Mouse (Mus musculus): ENCODE results near the gene Tcaim. TPM values are rescaled to one million over a fixed set of nuclear protein-coding genes. Genes with fewer than 3 reads are reported as not detected.
A peak's percentile ranks its signal among the peaks of the same experiment; 100 is the strongest.

Tcaim gene
- polyA plus RNA-seq, 1 experiment, result 12.8 TPM

DNA sequence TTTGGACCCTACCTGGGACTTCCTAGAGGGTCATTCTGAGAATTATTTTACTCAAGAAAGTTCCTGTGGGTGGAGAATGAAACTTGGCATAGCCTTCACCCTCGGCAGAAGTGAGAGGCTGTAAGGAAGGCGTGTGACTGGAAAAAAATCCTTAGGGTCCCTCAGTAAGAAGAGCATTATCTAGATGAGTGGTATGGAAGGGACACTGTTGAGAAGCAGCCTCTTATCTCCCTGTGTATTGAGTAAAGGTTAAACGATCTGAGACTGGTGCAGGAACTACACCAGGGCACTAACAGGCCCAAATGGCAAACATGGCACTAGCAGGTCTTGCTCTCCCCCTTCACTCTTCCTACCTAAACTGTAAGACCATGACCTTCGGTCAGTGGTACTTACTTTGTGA lies 60.9 kb downstream of the Tcaim start:
- Histone ChIP-seq H3K4me1 (ENCODE audit: control insufficient read depth, insufficient read depth, low read length) (peaks cover 5% of the 10 kb centered on the region; the same call in 1 of the 2 replicates), H3K4me3 (ENCODE audit: insufficient read depth, low read length) (peak overlapping the region; percentile 52), H3K27ac (ENCODE audit: insufficient read depth, low read length) (no peak overlapping the region)
- TF ChIP-seq POLR2A (IDR thresholded peaks at IDR 0.05; ENCODE audit: extremely low read depth, insufficient read depth, low read length) (no peak), CTCF (IDR thresholded peaks at IDR 0.05; ENCODE audit: extremely low read depth, insufficient read depth, low read length) (no peak)

DNA sequence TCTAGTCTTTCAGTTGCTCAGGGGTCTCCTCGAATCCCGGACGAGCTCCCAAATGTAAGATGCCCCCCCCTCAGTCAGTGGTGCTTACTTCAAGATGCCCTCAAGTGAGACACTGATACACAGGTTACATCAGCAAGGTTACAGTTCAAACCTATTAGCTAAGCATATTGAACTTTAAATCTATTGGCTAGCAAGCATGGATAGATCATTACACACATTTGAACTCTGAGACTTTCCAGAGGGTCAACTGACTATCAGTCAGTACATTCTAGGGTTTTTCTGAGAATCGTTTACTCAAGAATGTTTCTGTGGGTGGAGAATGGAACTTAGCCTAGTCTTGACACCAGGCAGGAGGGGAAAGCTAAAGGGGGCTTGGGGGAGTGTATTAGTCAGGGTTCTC lies 67.3 kb downstream of the Tcaim start:
- Histone ChIP-seq H3K4me1 (ENCODE audit: control insufficient read depth, insufficient read depth, low read length) (no peaks in the 10 kb centered on the region), H3K4me3 (ENCODE audit: insufficient read depth, low read length) (no peak overlapping the region), H3K27ac (ENCODE audit: insufficient read depth, low read length) (no peak overlapping the region)
- TF ChIP-seq POLR2A (IDR thresholded peaks at IDR 0.05; ENCODE audit: extremely low read depth, insufficient read depth, low read length) (no peak), CTCF (IDR thresholded peaks at IDR 0.05; ENCODE audit: extremely low read depth, insufficient read depth, low read length) (no peak)

DNA sequence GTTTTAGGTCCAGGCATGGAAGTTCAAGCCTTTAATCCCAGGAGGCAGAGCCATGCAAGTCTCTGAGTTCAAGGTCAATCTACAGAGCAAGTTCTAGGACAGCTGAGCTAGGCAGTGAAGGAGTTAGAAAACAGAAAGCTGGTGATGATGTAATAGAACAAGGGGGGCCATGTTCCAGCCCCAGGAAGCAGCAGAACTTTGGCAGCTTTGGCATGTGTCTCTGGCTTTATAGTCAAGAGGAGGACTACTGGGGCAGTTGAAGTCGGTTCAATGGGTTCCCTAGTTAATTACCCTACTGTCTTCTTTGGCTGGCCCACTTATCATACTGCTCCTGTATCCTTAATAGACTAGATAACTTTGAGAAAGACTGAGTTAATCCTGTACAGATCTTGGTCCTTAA lies 69.3 kb downstream of the Tcaim start:
- H3K4me3 ChIP-seq (ENCODE audit: insufficient read depth, low read length), result no peak overlapping the region
- H3K27ac ChIP-seq (ENCODE audit: insufficient read depth, low read length), result no peak overlapping the region
- H3K4me1 ChIP-seq (ENCODE audit: control insufficient read depth, insufficient read depth, low read length), result no peaks in the 10 kb centered on the region
- TF ChIP-seq POLR2A (IDR thresholded peaks at IDR 0.05; ENCODE audit: extremely low read depth, insufficient read depth, low read length) (no peak), CTCF (IDR thresholded peaks at IDR 0.05; ENCODE audit: extremely low read depth, insufficient read depth, low read length) (no peak)

DNA sequence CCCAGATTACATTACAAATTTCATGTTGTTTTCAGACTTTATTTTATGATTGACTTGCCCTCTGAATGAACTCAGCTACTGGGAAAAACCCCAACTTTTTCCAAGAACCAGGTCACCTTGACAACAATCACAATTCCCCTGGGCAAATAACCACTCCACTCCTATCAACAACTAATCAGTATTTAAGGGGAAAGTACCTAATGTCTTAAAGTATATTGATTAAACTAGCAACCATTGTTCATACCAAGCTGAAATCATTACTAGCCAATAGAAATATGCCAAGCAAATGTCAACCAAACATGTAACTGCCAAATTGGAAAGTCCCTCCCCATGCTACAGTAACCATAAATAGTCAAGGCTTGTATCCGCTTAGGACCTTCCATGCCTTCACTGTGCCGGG lies 69.8 kb downstream of the Tcaim start:
- no peaks in the 10 kb centered on the region for H3K4me1 ChIP-seq (ENCODE audit: control insufficient read depth, insufficient read depth, low read length)
- H3K27ac ChIP-seq (ENCODE audit: insufficient read depth, low read length), result no peak overlapping the region
- TF ChIP-seq CTCF (IDR thresholded peaks at IDR 0.05; ENCODE audit: extremely low read depth, insufficient read depth, low read length) (no peak), POLR2A (IDR thresholded peaks at IDR 0.05; ENCODE audit: extremely low read depth, insufficient read depth, low read length) (no peak)

DNA sequence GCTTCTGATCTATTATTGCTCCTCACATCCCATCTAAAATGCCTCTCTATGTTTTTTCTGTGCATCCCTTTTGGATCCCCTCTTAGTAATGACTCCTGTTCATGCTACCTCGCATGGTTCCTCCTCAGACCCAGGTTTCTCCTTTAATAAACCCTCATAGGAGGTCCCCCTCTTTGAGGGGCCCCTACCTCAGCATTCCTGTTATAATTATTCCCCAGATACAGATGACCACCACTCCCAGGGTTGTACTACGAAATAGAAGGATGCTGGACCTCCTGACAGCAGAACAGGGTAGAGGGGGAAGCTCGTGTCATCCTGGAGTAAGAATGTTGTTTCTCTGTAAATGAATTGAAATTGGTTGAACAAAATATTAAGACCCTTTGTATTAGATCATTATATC lies 80.0 kb downstream of the Tcaim start, which contains the start of gene Zkscan7:
Gene Zkscan7, plus strand, starts transcription at position 301 of the 400 bp plus-strand sequence.
- Histone ChIP-seq H3K4me1 (ENCODE audit: control insufficient read depth, insufficient read depth, low read length) (peaks cover 3% of the 10 kb centered on the region; the same call in 1 of the 2 replicates), H3K4me3 (ENCODE audit: insufficient read depth, low read length) (peak within 1 kb of the TSS; percentile 66; the same call in 1 of the 2 replicates), H3K27ac (ENCODE audit: insufficient read depth, low read length) (no peak within 1 kb of the TSS)
- no peak for TF ChIP-seq CTCF (IDR thresholded peaks at IDR 0.05; ENCODE audit: extremely low read depth, insufficient read depth, low read length)
- no peak for TF ChIP-seq POLR2A (IDR thresholded peaks at IDR 0.05; ENCODE audit: extremely low read depth, insufficient read depth, low read length)

More for the DNA sequence above, 69.8 kb downstream of the Tcaim start:
- no peak overlapping the region for H3K4me3 ChIP-seq (ENCODE audit: insufficient read depth, low read length)

Other genes starting within 250 kb of the Tcaim start
- not detected in 2 replicates for gene Topaz1, start 58.2 kb upstream of the Tcaim start, polyA plus RNA-seq (2012; rRNA removed)
- not detected in 2 replicates for gene Gm35549, start 38.5 kb downstream of the Tcaim start, polyA plus RNA-seq (2012; rRNA removed)
- gene Zfp445, start 60.5 kb downstream of the Tcaim start, polyA plus RNA-seq (2012; rRNA removed), result 140 and 156 TPM in 2 replicates
- gene Zkscan7, start 80.1 kb downstream of the Tcaim start, polyA plus RNA-seq (2012; rRNA removed), result 3.0 and 3.3 TPM in 2 replicates
- 4.7 TPM in 2 replicates for gene Zfp105, start 117.5 kb downstream of the Tcaim start, polyA plus RNA-seq (2012; rRNA removed)
- gene 1110059G10Rik, start 145.5 kb downstream of the Tcaim start, polyA plus RNA-seq (2012; rRNA removed), result 18.9 and 20.0 TPM in 2 replicates
- 0.79 and 0.92 TPM in 2 replicates for gene Kif15, start 145.5 kb downstream of the Tcaim start, polyA plus RNA-seq (2012; rRNA removed)
- gene Tmem42, start 215.8 kb downstream of the Tcaim start, polyA plus RNA-seq (2012; rRNA removed), result 38.5 and 38.7 TPM in 2 replicates
- 0.86 and 0.93 TPM in 2 replicates for gene Tgm4, start 229.2 kb downstream of the Tcaim start, polyA plus RNA-seq (2012; rRNA removed)